Mouse (Mus musculus) kidney, adult 18-20 months (tissue): ENCODE results near the gene Wdr62.
"Not testable (repeated sequence)": the region's sequence is repeated elsewhere in the genome, so short reads cannot be mapped to it uniquely, and the experiment has no call there.

ENCODE experiments used
- DNase-seq: peaks from one replicate; pipeline ENCODE4 v3.0.0; 2021

Wdr62 gene

GRCm38 (mm10) chr7:30251956-30252954 is 28.0 kb downstream of the Wdr62 start:
- DNase-seq, result peak; percentile 45

DNA sequence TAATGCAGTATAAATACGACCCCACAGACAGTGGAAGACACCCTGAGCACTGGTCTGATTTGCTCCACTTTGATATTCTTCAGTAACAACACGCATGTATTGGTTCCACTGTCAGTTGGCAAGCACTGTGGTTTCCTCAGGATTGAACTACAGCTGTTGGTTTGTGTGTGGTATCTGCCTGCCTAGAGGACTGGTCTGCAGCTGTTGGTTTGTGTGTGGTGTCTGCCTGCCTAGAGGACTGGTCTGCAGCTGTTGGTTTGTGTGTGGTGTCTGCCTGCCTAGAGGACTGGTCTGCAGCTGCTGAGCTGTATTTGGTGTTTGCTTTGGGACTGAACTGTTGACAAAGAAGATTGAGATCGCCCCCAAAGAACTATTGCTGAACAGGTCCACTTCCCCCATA is 42.8 kb downstream of the Wdr62 start:
- DNase-seq, result not testable (repeated sequence)

DNA sequence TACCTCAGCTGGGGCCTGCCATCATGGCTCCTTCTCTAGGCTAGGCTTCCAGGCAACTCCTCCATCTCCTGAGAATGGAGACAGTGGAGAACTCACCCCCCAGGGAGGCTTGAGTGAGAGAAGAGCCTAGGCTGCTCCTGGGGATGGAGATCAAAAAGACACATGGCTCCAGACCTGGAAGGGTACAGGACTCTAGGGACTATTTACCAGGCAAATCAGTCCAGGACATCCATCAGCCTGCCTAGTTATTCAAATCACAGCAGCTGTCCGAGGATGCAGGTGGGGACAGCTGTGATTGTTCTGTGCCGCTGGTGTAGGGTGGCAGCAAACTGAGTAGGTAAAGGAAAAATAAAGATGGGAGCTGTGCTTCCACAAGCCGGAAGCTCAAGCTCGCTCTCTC is 44.6 kb downstream of the Wdr62 start, which contains the start of gene Ovol3:
Gene Ovol3 (minus strand): TSS at position 101 of the 400 bp plus-strand sequence.
- DNase-seq, result no peak

- DNase-seq, result no peak
Observed at GRCm38 (mm10) chr7:30235091-30235490, 45.1 kb downstream of the Wdr62 start.

DNA sequence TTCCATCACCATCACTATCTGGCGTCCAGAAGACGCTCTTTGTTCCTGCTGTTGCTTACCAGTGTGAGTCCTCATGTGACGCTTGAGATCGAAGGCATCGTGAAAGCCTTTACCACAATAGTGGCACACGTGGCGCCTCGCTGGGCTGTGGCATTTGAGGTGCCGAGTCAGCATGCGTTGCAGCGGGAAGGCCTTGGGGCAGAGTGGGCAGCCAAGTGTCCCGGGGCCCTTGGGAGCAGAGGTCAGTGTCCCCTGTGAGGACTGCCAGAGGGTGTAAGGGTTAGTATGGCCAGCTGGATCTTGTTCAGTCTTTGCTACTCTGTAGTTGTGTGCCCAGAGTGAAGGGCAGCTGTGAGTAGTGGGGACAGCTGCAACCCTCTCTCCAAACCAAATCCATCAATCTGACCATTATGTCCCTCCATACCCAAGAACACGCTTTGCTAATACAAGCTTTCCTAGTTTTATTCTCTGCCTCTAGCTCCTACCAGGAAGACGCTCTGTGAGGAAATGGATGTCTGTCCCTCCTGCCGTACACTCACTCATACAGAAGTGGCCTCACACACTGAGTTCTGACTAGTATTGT is 45.9 kb downstream of the Wdr62 start:
- peak; percentile 81 for DNase-seq

- DNase-seq, result peak; percentile 44
Observed at GRCm38 (mm10) chr7:30233387-30233786, 46.8 kb downstream of the Wdr62 start.

- peak; percentile 63 for DNase-seq
Observed at GRCm38 (mm10) chr7:30232631-30233148, 47.5 kb downstream of the Wdr62 start.

- DNase-seq, result peak; percentile 97
Observed at GRCm38 (mm10) chr7:30231669-30232454, 48.4 kb downstream of the Wdr62 start, which contains the start of the genes Polr2i and Tbcb. TSS of gene Polr2i (plus strand) at chr7:30231948. TSS of gene Tbcb (minus strand) at chr7:30232272.

DNA sequence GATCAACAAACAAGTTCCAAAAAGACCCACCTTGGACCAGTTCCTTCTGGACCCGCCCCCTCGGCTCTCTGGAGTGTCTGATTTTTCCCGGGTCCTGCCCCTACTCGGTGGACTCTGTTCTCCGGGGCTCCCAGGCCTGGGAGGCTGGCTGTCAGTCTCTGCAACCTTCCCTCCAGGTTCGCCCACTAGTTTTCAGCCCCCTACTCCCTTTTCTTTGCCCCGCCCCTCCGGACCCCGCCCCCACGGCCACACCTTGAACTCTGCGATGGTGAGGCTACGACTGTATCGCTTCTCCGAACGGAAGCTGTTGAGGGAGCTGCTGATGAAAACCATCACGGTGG is 48.9 kb downstream of the Wdr62 start:
- DNase-seq, result no peak

DNA sequence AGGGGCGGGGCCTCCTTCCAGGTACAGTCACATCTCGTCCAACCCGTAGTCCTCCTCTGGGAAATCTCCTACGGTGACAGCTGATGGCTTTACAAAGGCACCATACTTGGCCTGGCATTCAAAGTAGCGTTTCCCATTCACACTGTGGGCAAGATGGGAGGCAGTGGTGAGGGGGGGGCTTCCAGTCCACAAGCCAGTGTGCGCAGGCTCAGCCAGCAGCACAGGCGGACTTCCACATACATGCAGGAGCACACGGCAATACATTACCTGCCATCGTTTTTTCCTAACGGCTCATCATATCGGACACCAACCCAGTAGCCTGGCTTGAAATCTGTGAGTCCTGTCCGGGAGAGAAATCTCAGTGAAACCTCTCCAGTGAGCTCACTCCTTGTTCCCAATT is 56.0 kb downstream of the Wdr62 start:
- DNase-seq, result no peak

DNA sequence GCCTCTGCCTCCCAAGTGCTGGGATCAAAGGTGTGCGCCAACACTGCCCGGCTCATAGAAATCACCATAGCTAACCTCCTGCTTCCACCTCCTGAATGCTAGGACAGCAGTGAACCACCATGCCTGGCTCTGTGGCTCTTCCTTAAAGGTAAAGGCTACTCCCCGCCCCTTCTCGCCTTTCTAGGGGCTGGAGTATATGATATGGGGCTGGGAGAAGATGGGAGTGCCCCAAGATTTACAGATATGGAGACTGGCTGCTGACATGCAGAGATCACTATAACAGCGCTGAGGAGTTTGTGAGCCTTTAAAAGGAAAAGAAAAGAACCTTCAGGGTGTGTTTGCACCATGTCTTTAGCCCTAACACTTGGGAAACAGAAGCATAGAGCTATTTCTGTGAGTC is 58.0 kb downstream of the Wdr62 start:
- DNase-seq, result no peak

GRCm38 (mm10) chr7:30221433-30221832 is 58.8 kb downstream of the Wdr62 start:
- no peak for DNase-seq

GRCm38 (mm10) chr7:30220008-30220356 is 60.2 kb downstream of the Wdr62 start:
- DNase-seq, result peak; percentile 60

DNA sequence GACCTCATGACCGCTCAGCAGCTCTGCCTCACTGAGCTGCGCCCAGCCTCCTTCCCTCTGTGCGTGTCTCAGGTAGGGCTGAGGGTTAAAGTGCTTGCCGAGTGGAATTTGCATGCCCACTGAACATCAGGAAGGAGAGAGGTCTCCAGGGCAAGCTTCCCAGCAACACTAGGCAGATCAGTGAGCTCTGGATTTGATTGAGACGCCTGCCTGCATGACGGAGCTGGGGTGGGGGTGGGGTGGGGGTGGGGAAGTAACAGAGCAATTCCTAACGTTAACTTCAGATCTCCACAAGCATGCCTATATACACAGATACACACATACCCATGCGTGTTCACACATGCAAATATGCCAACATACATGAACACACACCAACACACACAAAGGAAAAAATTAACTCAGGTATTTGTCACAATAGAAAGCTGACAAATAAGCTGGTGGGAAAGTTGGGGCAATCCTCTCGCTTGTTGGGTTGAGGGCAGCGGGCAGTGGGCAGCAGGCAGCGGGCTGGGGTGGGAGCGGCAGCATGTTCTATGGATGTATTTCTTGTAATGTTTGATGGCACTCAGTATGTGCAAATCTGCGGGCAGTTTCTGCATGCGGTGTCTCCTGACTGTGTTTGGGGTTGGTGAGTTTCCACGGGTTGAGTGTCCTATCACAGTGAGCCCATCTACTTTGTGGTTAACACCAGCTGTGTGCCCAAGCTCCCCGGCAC is 60.8 kb downstream of the Wdr62 start:
- DNase-seq, result peak; percentile 67

DNA sequence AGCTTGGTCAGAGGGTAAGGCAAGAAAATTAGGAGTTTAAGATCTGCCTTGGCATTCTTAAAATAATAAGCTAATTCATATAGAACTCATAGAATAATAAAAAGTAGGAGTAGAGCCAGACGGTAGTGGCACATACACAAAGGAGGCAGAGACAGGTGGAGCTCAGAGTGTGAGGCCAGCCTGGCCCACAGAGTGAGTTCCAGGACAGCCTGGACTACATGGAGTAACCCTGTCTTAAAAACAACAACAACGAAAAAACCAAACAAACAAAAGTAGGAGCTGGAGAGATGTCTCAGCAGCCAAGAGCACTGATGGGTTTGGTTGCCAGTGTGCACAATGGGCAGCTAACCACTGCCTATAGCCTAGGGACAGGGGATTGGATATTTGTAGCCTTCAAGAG is 62.9 kb downstream of the Wdr62 start:
- no peak for DNase-seq

DNA sequence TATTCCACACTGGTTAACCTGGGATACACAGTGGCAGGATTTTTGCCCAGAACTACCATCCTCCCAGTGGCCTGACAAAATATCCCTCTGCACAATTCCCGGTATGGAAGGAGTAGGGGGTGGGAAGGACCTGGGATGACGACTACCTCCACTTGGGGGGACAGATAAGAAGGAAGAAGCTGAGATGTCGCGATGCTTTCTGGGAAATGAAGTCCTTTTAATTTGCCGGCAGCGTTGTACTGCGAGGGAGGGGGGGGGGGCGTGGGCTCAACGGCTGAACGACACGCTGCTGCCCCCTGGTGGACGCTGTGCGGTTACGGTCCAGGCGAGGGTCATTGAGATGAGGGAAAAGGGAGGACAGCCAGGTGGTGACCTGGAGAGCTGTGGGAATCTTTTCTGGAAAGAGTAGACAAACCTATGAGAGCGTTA is 63.5 kb downstream of the Wdr62 start:
- DNase-seq, result peak; percentile 76

- DNase-seq, result peak; percentile 29
Observed at GRCm38 (mm10) chr7:30215875-30216274, 64.3 kb downstream of the Wdr62 start.

DNA sequence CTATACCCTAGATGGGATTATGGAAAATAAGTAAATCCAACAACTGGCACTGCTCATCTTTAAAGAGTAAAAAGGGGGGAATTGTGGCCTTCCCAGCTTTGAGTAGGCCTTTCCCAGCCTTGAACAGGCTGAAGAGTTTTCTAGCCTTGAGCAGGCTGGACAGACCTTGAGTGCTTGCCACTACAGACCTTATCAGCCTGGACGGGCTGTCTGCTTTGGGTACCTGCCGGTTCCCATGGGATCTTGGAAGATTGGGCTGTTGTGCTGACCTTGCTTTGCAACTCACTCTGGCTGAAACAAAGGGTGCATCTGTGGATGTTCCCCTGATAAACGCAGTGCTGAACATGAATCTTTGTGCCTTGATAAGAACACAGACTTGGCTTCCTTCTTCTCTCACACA is 66.3 kb downstream of the Wdr62 start:
- no peak for DNase-seq

DNA sequence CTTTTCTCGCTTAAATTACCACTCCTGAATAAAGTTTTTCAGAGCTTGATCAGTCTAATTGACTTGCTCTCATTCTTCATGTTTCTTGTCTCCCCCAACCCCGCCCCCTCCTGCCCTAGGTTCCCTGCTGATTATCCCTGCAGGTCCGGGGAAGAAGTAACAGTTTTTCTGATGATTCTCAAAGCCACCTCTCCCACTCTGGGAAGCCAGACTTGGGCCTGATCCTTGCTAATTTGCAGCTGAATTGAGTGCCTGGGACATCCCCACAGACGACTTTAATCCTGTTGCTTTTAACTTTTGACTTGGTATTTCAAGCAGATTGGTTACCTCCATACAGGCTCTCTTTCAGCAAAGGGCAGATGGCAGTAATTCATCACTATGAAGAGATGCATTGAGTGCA is 69.2 kb downstream of the Wdr62 start:
- no peak for DNase-seq

GRCm38 (mm10) chr7:30206364-30206763 is 73.9 kb downstream of the Wdr62 start:
- not testable (repeated sequence) for DNase-seq

GRCm38 (mm10) chr7:30205383-30205782 is 74.8 kb downstream of the Wdr62 start:
- DNase-seq, result peak; percentile 69

- DNase-seq, result no peak
Observed at GRCm38 (mm10) chr7:30204380-30204779, 75.8 kb downstream of the Wdr62 start.
